Mouse (Mus musculus): Measurements from ENCODE around the gene Rhebl1. TPM values are rescaled to one million over a fixed set of nuclear protein-coding genes. Genes with fewer than 3 reads are reported as not detected.
A peak's percentile ranks its signal among the peaks of the same experiment; 100 is the strongest.

Rhebl1 gene
- total and polyA plus RNA-seq, 2 experiments from 2014 or later, result 10.2 to 25.7 TPM

DNA sequence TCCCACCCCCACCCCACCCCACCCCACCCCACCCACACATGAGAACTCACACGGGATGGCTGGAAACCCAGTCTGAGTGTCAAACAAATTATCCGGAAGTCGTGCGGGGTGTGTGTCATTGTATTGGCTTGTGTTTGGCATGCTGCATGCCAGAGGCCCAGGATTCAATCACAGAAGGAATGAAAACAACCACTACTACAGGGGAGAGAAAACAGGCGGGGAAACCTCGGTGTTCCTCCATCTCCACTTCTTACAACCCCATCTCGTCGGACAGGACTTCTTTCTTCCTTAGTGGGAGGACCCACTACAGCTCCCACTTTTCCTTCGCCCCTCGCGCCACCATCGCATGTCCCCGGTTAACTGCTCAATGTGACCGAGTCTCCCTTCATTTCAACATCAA lies 22.8 kb upstream of the Rhebl1 start:
- Histone ChIP-seq H3K36me3 (ENCODE audit: insufficient read depth, low read length) (peaks cover 16% of the 10 kb centered on the region), H3K27me3 (ENCODE audit: insufficient read depth, low read length) (no peaks in the 10 kb centered on the region), H3K4me2 (ENCODE audit: low read depth, low read length) (peak overlapping the region; percentile 86), H3K4me3 (ENCODE audit: low read length) (peak overlapping the region; percentile 93), H3K27ac (peak overlapping the region; percentile 95), H3K9me3 (ENCODE audit: low read length) (no peaks in the 10 kb centered on the region), H3K9ac (replicated peaks; ENCODE audit: low read length) (peak overlapping the region; percentile 86), H3K4me1 (ENCODE audit: insufficient read depth, low read length) (peaks cover 9% of the 10 kb centered on the region)
- DNase-seq (ENCODE audit: low spot score) (no peak), ATAC-seq (no peak)
- WGBS, result under 1% methylated on average over 14 of the region's 14 CpGs
- TF ChIP-seq CTCF (IDR thresholded peaks at IDR 0.05; ENCODE audit: low read depth), result no peak

DNA sequence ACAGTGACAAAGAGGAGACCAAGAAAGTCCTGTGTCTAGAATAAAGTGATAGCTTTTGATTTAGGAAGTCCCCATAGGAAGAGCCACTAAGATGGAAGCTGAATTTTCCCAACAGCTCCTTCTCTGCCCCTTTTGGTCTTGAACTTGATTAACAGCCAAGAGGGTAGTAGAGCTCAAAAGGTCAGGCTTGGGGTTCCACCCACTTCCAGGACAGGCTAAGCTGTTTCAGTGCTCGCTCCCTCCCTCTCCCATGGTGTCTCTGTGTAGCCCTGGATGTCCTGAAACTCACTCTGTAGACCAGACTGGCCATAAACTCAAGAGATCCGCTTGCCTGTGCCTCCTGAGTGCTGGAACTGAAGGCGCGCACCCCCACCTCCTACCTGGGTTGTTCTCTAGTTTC lies 21.7 kb upstream of the Rhebl1 start:
- TF ChIP-seq CTCF (IDR thresholded peaks at IDR 0.05; ENCODE audit: low read depth), result no peak
- Histone ChIP-seq H3K4me2 (ENCODE audit: low read depth, low read length) (peak overlapping the region; percentile 86), H3K4me1 (ENCODE audit: insufficient read depth, low read length) (peaks cover 9% of the 10 kb centered on the region), H3K4me3 (ENCODE audit: low read length) (no peak overlapping the region), H3K36me3 (ENCODE audit: insufficient read depth, low read length) (peaks cover 26% of the 10 kb centered on the region), H3K27me3 (ENCODE audit: insufficient read depth, low read length) (no peaks in the 10 kb centered on the region), H3K9me3 (ENCODE audit: low read length) (no peaks in the 10 kb centered on the region), H3K27ac (no peak overlapping the region), H3K9ac (replicated peaks; ENCODE audit: low read length) (no peak overlapping the region)
- WGBS, result 91% methylated on average over 4 of the region's 4 CpGs
- ATAC-seq, result no peak
- DNase-seq (ENCODE audit: low spot score), result no peak

DNA sequence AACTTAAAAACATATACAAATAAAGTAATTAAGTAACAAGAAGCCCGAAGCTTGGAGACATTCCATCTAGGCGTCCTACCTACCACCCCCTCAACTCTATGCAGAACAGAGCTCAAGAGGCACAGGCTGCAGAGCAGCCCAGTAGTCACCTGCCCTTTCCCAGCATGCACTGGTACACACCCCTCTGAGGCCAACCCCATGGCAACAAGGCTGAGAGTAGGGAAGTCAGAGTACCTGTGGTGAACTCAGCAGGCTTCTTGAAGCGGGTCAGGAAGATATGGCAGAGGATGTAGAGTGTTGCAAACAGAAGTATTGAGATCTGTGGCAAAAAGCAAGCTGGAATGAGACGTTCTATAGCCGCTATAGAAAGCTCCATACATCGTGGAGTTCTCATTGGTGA lies 20.6 kb upstream of the Rhebl1 start:
- no peak for ATAC-seq
- Histone ChIP-seq H3K4me3 (ENCODE audit: low read length) (no peak overlapping the region), H3K4me2 (ENCODE audit: low read depth, low read length) (no peak overlapping the region), H3K9me3 (ENCODE audit: low read length) (no peaks in the 10 kb centered on the region), H3K4me1 (ENCODE audit: insufficient read depth, low read length) (peaks cover 9% of the 10 kb centered on the region), H3K9ac (replicated peaks; ENCODE audit: low read length) (no peak overlapping the region), H3K27me3 (ENCODE audit: insufficient read depth, low read length) (no peaks in the 10 kb centered on the region), H3K36me3 (ENCODE audit: insufficient read depth, low read length) (peaks cover 32% of the 10 kb centered on the region), H3K27ac (no peak overlapping the region)
- no peak for DNase-seq (ENCODE audit: low spot score)
- WGBS, result 89% methylated on average over 6 of the region's 6 CpGs
- TF ChIP-seq CTCF (IDR thresholded peaks at IDR 0.05; ENCODE audit: low read depth), result no peak

DNA sequence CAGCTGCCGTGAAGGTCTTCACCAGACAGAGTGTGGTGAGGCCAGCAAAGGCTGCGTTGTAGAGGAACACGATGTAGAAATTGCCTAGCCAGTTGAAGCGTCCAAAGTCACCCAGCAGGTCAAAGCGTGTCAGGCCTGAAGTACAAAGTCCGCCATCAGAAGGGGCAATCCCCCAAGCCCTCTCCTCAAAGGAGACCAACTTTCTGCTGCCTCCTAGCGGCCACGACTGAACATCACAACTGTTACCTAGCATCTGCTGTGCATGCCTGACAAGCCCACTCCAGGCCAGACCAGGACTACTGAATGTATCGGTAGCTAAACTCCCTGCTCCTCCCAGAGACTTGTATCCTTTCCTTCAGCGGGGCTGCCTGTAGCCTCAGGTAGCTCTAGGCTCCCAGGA lies 10.4 kb upstream of the Rhebl1 start:
- WGBS, result 26% methylated on average over 10 of the region's 10 CpGs
- H3K4me3 ChIP-seq (ENCODE audit: low read length), result no peak overlapping the region

DNA sequence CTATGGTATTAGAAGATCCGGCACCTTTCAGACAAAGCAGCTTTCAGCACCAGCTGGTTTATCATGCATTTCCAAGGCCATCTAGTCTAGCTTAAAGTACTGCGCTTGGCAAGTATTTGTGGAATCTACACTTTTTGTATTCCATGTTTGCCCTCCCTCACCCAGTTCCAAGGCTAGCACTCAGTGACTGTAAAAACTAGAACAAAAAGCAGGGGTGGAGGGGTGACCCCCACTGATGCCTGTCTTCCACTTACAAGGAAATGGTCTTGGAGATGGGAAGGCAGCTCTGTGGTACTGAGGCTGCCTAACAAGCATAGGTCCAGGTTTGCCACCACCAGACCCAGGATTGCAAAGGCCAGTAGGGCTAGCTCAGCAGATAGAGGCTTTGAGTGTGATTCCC lies 8.3 kb upstream of the Rhebl1 start:
- Histone ChIP-seq H3K9ac (replicated peaks; ENCODE audit: low read length) (no peak overlapping the region), H3K27me3 (ENCODE audit: insufficient read depth, low read length) (peaks cover 18% of the 10 kb centered on the region), H3K9me3 (ENCODE audit: low read length) (no peaks in the 10 kb centered on the region), H3K4me2 (ENCODE audit: low read depth, low read length) (no peak overlapping the region), H3K36me3 (ENCODE audit: insufficient read depth, low read length) (peaks cover 10% of the 10 kb centered on the region; the same call in 1 of the 2 replicates), H3K27ac (no peak overlapping the region), H3K4me1 (ENCODE audit: insufficient read depth, low read length) (peaks cover 8% of the 10 kb centered on the region), H3K4me3 (ENCODE audit: low read length) (no peak overlapping the region)
- 83% methylated on average over 2 of the region's 2 CpGs for WGBS
- no peak for TF ChIP-seq CTCF (IDR thresholded peaks at IDR 0.05; ENCODE audit: low read depth)
- DNase-seq (ENCODE audit: low spot score) (no peak), ATAC-seq (no peak)

More for the DNA sequence above, 10.4 kb upstream of the Rhebl1 start:
- H3K9me3 ChIP-seq (ENCODE audit: low read length), result no peaks in the 10 kb centered on the region
- no peak overlapping the region for H3K9ac ChIP-seq (replicated peaks; ENCODE audit: low read length)
- DNase-seq (ENCODE audit: low spot score) (peak; percentile 71), ATAC-seq (0 out of 2 replicates have a peak, but pooled peaks have one; percentile 29)
- no peak overlapping the region for H3K27ac ChIP-seq
- no peaks in the 10 kb centered on the region for H3K4me1 ChIP-seq (ENCODE audit: insufficient read depth, low read length)
- H3K36me3 ChIP-seq (ENCODE audit: insufficient read depth, low read length), result peaks cover 27% of the 10 kb centered on the region
- TF ChIP-seq CTCF (IDR thresholded peaks at IDR 0.05; ENCODE audit: low read depth), result peak; percentile 84
- no peak overlapping the region for H3K4me2 ChIP-seq (ENCODE audit: low read depth, low read length)
- H3K27me3 ChIP-seq (ENCODE audit: insufficient read depth, low read length), result no peaks in the 10 kb centered on the region

DNA sequence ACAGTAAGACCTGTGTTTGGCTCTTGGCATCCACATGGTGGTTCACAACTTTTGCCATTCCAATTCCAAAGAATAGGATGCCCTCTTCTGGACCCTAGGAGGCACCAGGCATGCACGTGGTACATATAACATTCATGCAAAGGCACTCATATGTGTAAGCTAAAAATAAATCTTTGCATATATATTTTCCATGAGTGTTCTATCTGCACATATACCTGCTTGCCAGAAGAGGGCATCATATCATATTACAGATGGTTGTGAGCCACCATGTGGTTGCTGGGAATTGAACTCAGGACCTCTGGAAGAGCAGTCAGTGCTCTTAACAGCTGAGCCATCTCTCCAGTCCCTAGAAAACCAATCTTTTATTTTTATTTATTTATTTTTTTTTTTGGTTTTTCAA lies 7.2 kb upstream of the Rhebl1 start:
- 0 out of 2 replicates have a peak, but pooled peaks cover 10% of the 10 kb centered on the region for H3K36me3 ChIP-seq (ENCODE audit: insufficient read depth, low read length)
- H3K9ac ChIP-seq (replicated peaks; ENCODE audit: low read length), result no peak overlapping the region
- H3K27ac ChIP-seq, result no peak overlapping the region
- DNase-seq (ENCODE audit: low spot score) (no peak), ATAC-seq (no peak)
- 54% methylated on average over 1 of the region's 1 CpGs for WGBS
- H3K4me3 ChIP-seq (ENCODE audit: low read length), result no peak overlapping the region
- no peak overlapping the region for H3K4me2 ChIP-seq (ENCODE audit: low read depth, low read length)
- TF ChIP-seq CTCF (IDR thresholded peaks at IDR 0.05; ENCODE audit: low read depth), result 0 out of 2 replicates have a peak, but pooled peaks have one; percentile 9
- peaks cover 8% of the 10 kb centered on the region for H3K4me1 ChIP-seq (ENCODE audit: insufficient read depth, low read length)
- no peaks in the 10 kb centered on the region for H3K9me3 ChIP-seq (ENCODE audit: low read length)
- H3K27me3 ChIP-seq (ENCODE audit: insufficient read depth, low read length), result peaks cover 29% of the 10 kb centered on the region

DNA sequence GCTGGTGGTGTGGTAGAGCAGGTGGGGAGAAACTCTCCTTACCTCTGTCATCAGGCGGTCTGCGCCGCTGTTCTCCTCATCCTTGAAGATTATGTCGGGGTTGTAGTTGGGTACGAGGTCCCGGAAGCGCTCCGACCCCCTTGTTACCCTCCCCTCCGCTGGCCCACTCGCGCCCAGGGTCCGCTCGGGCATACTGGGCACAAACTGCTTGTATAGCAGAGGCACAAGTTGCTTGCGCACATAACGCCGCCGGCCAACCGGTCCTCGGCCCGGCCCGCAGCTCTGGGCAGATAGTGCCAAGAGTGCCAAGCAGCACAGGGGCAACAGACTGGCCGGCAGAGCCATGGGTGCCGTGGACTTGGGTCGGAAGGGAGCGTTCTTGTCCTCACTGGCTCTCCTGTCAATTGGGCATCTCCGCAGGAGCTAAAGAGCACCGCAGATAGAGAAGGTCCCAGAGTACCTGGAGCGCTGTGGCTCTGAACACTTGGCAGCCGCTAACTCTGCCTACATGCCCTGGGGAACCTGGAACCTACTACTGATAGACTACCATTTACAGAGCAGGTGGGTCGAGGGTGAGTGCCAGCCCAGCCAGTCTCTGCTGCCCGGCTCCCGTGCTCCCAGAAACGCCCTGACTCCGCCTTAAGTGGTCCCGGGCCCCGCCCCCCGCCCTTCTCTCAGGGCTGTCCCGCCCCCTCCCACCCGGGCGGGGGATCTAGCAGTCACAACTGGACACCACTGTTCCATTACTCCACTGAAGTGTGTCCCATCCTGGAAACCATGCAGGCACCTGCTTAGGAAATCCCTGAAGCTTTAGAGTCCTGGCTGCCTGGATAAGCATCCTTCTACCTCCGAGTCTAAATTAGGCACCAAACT lies 3.8 kb upstream of the Rhebl1 start, which contains the start of gene Dhh:
Gene Dhh (minus strand): TSS at position 613 of the 873 bp plus-strand sequence.
- H3K4me2 ChIP-seq (ENCODE audit: low read depth, low read length), result peak within 1 kb of the TSS; percentile 48
- peak within 1 kb of the TSS; percentile 20 for H3K4me3 ChIP-seq (ENCODE audit: low read length)
- no peaks in the 10 kb centered on the region for H3K9me3 ChIP-seq (ENCODE audit: low read length)
- peaks cover 60% of the 10 kb centered on the region for H3K27me3 ChIP-seq (ENCODE audit: insufficient read depth, low read length)
- H3K9ac ChIP-seq (replicated peaks; ENCODE audit: low read length), result no peak within 1 kb of the TSS; the same call in 1 of the 2 replicates
- ATAC-seq (no peak), DNase-seq (ENCODE audit: low spot score) (peak; percentile 18)
- no peaks in the 10 kb centered on the region for H3K36me3 ChIP-seq (ENCODE audit: insufficient read depth, low read length)
- no peak within 1 kb of the TSS for H3K27ac ChIP-seq
- under 1% methylated on average over 41 of the region's 41 CpGs for WGBS
- no peak for TF ChIP-seq CTCF (IDR thresholded peaks at IDR 0.05; ENCODE audit: low read depth)
- H3K4me1 ChIP-seq (ENCODE audit: insufficient read depth, low read length), result peaks cover 29% of the 10 kb centered on the region
